Mouse (Mus musculus): ENCODE measurements around the gene Bsx.

DNA sequence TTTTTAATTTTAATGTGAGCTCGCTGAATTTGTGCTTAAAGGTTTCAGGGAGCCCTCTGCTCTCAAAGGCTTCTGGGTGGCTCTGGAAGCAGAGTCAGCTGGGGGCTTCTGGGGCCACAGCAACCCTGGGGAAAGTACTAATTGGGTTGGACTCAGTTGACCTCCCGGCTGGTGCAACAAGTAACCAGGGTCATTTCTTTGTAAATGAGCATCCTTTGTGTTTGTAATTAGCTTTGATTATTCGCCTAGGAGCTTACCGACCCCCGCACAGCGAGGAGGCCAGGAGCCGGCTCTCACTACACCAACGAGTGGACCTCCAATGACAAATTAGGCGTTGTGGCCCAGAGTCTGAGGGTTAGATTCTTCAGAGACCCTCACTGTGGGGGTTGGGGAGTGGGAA lies 14.7 kb upstream of the Bsx start:
- no peak for TF ChIP-seq POLR2A (IDR thresholded peaks at IDR 0.05; ENCODE audit: borderline replicate concordance, extremely low read depth, low read depth, low read length)
- TF ChIP-seq CTCF (IDR thresholded peaks at IDR 0.05; ENCODE audit: insufficient read depth, low read length), result no peak
